Mouse (Mus musculus) kidney, adult 2 months (tissue): Measurements from ENCODE around the gene Sspo. TPM values are rescaled to one million over a fixed set of nuclear protein-coding genes. Genes with fewer than 3 reads are reported as not detected.

ENCODE experiments used
- DNase-seq: peaks from one replicate; pipeline ENCODE4 v3.0.0; 2021
- H3K27ac ChIP-seq: fragments of 200-500 bp; 2 replicates; pipeline ENCODE4 v1.5.1; 2012; ENCODE audit warnings: low read depth, low read length, control low read depth, inconsistent platforms; ENCODE audit not compliant: insufficient read depth
- H3K27me3 ChIP-seq: fragments of 200-500 bp; replicated peaks from 2 replicates; pipeline ENCODE4 v1.6.1; 2012; ENCODE audit warnings: mild to moderate bottlenecking, moderate library complexity, low read length, inconsistent platforms; ENCODE audit not compliant: control insufficient read depth, insufficient read depth
- H3K36me3 ChIP-seq: fragments of 200-500 bp; 2 replicates; pipeline ENCODE4 v1.6.1; 2012; ENCODE audit warnings: mild to moderate bottlenecking, moderate library complexity, low read length, inconsistent platforms; ENCODE audit not compliant: control insufficient read depth, insufficient read depth
- H3K4me1 ChIP-seq: fragments of 200-500 bp; 2 replicates; pipeline ENCODE4 v1.6.1; 2011; ENCODE audit warnings: low read length; ENCODE audit not compliant: control insufficient read depth, insufficient read depth
- H3K4me3 ChIP-seq: fragments of 200-500 bp; 2 replicates; pipeline ENCODE4 v1.5.1; 2011; ENCODE audit warnings: mild to moderate bottlenecking, low read depth, low read length, control low read depth; ENCODE audit not compliant: insufficient read depth
- CTCF ChIP-seq: fragments of 200-500 bp; conservative IDR thresholded peaks from 2 replicates; pipeline ENCODE4 v1.5.1; 2011; ENCODE audit warnings: low read depth, mild to moderate bottlenecking, control low read depth, low read length, moderate library complexity, mixed read lengths; ENCODE audit not compliant: insufficient read depth, insufficient read length
- POLR2A ChIP-seq: fragments of 200-500 bp; IDR thresholded peaks from one replicate; pipeline ENCODE4 v1.6.1; 2011; ENCODE audit warnings: low read depth, low read length, control low read depth
- WGBS: fragments of 180-500 bp; shearing (Covaris S2); methylation state at CpG from one replicate; pipeline ENCODE4 v1.1.7; 2018; 5-methylcytosine and 5-hydroxymethylcytosine counted together
- polyA plus RNA-seq: library from polyadenylated mRNA; depleted of rRNA; stranded (reverse); fragments of >200 nt; gene quantifications from 2 replicates; pipeline ENCODE4 v1.2.3, GENCODE M21; 2012

The Sspo gene
- polyA plus RNA-seq, 1 experiment = 1.5 TPM

GRCm38 (mm10) chr6:48539860-48540259 lies 91.8 kb downstream of the Sspo start:
- Histone ChIP-seq H3K4me3 (no peak overlapping the region), H3K27ac (no peak overlapping the region), H3K4me1 (no peaks in the 10 kb centered on the region; the same call in 1 of the 2 replicates), H3K27me3 (no peaks in the 10 kb centered on the region), H3K36me3 (no peaks in the 10 kb centered on the region)
- DNase-seq = no peak
- 79% methylated on average over 5 of the region's 5 CpGs for WGBS
- TF ChIP-seq POLR2A (no peak), CTCF (no peak)

- no peak overlapping the region for H3K4me3 ChIP-seq
- H3K4me1 ChIP-seq = no peaks in the 10 kb centered on the region; the same call in 1 of the 2 replicates
- WGBS = 71% methylated on average over 3 of the region's 3 CpGs
- no peak overlapping the region for H3K27ac ChIP-seq
- DNase-seq = no peak
- TF ChIP-seq POLR2A = no peak
- TF ChIP-seq CTCF = no peak
- no peaks in the 10 kb centered on the region for H3K27me3 ChIP-seq
- no peaks in the 10 kb centered on the region for H3K36me3 ChIP-seq
These were observed 92.7 kb downstream of the Sspo start for GRCm38 (mm10) chr6:48540721-48541120.

- H3K4me1 ChIP-seq = no peaks in the 10 kb centered on the region; the same call in 1 of the 2 replicates
- H3K27ac ChIP-seq = no peak overlapping the region
- TF ChIP-seq CTCF = no peak
- TF ChIP-seq POLR2A = no peak
- peak; percentile 68 for DNase-seq
- no peaks in the 10 kb centered on the region for H3K27me3 ChIP-seq
- no peak overlapping the region for H3K4me3 ChIP-seq
- H3K36me3 ChIP-seq = no peaks in the 10 kb centered on the region
- WGBS = 19% methylated on average over 7 of the region's 7 CpGs
These were observed 93.8 kb downstream of the Sspo start for GRCm38 (mm10) chr6:48541560-48542450.

GRCm38 (mm10) chr6:48542631-48543030 lies 94.6 kb downstream of the Sspo start:
- H3K27me3 ChIP-seq = no peaks in the 10 kb centered on the region
- H3K36me3 ChIP-seq = no peaks in the 10 kb centered on the region
- H3K4me3 ChIP-seq = no peak overlapping the region
- no peak for DNase-seq
- H3K27ac ChIP-seq = no peak overlapping the region
- TF ChIP-seq POLR2A = no peak
- TF ChIP-seq CTCF = no peak
- no peaks in the 10 kb centered on the region; the same call in 1 of the 2 replicates for H3K4me1 ChIP-seq
- 89% methylated on average over 3 of the region's 3 CpGs for WGBS

- TF ChIP-seq POLR2A (no peak), CTCF (no peak)
- Histone ChIP-seq H3K36me3 (no peaks in the 10 kb centered on the region), H3K4me1 (no peaks in the 10 kb centered on the region; the same call in 1 of the 2 replicates), H3K27ac (no peak overlapping the region), H3K4me3 (no peak overlapping the region), H3K27me3 (no peaks in the 10 kb centered on the region)
- 64% methylated on average over 5 of the region's 5 CpGs for WGBS
- no peak for DNase-seq
These were observed 97.2 kb downstream of the Sspo start for GRCm38 (mm10) chr6:48545251-48545650.

GRCm38 (mm10) chr6:48546271-48546670 lies 98.2 kb downstream of the Sspo start:
- peak; percentile 61 for DNase-seq
- TF ChIP-seq CTCF (peak; percentile 45), POLR2A (no peak)
- Histone ChIP-seq H3K27me3 (no peaks in the 10 kb centered on the region), H3K4me1 (no peaks in the 10 kb centered on the region; the same call in 1 of the 2 replicates), H3K27ac (no peak overlapping the region), H3K36me3 (no peaks in the 10 kb centered on the region), H3K4me3 (no peak overlapping the region)
- 37% methylated on average over 1 of the region's 1 CpGs for WGBS

GRCm38 (mm10) chr6:48546858-48547257 lies 98.8 kb downstream of the Sspo start:
- Histone ChIP-seq H3K27ac (no peak overlapping the region), H3K4me1 (no peaks in the 10 kb centered on the region; the same call in 1 of the 2 replicates)
- WGBS = 61% methylated on average over 4 of the region's 4 CpGs

More at GRCm38 (mm10) chr6:48546858-48547257, 98.8 kb downstream of the Sspo start:
- Histone ChIP-seq H3K27me3 (no peaks in the 10 kb centered on the region), H3K4me3 (no peak overlapping the region), H3K36me3 (no peaks in the 10 kb centered on the region)
- DNase-seq = no peak
- TF ChIP-seq CTCF = no peak
- no peak for TF ChIP-seq POLR2A
